In the genomic region with DNA sequence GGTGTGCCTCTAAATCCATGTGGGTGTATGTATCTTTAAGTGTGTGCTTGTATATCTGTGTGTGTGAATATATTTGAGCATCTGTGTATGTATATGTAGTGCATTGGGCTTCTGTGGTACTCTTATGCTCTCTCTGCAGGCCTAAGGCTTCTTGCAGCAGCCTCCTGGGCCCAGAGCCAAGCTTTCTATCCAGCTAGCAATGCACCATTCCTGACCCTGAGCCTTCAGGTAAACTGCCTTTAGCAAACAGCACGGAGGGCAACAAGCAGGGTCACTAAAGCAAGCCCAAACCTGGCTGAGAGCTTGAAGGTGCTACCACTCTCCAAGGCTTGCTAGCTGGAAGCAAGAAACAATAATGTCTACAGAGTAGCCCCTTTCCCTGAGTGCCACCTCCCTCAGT, we compare ENCODE assay signal across 26 mouse cellular contexts. TPM values are rescaled to one million over a fixed set of nuclear protein-coding genes. Genes with fewer than 3 reads are reported as not detected.
DNase-seq lines count a peak whose midpoint lies in the region; ATAC-seq and TF ChIP-seq lines count a peak whose summit lies in the region.
"Had no signal": no experiment of that assay in that cellular context is flagged by ENCODE, and none has a peak within 500 bp of the region (broad histone marks: within the 10 kb centered on the region; RNA-seq: fewer than 3 reads in every experiment).

No protein-coding gene starts in this region.

- no peak for TF ChIP-seq POLR2A in kidney, adult 2 months (IDR thresholded peaks at IDR 0.05; ENCODE audit: low read depth, low read length)

- no peaks in the 10 kb centered on the region for H3K9me3 ChIP-seq in hindbrain, embryonic 10.5 days
- no peaks in the 10 kb centered on the region for H3K9me3 ChIP-seq in hindbrain, embryonic 14.5 days (ENCODE audit: control insufficient read depth, low read length)
- H3K9me3 ChIP-seq in midbrain, embryonic 10.5 days (replicated peaks) = no peaks in the 10 kb centered on the region
- no peaks in the 10 kb centered on the region for H3K9me3 ChIP-seq in midbrain, embryonic 13.5 days
- no peaks in the 10 kb centered on the region for H3K9me3 ChIP-seq in embryonic facial prominence, embryonic 10.5 days
- no peaks in the 10 kb centered on the region for H3K9me3 ChIP-seq in embryonic facial prominence, embryonic 15.5 days (replicated peaks)
- H3K9me3 ChIP-seq: liver, embryonic 15.5 days had no signal

- WGBS in hindbrain, embryonic 10.5 days = 76% methylated on average over 1 of the region's 1 CpGs
- 68% methylated on average over 1 of the region's 1 CpGs for WGBS in hindbrain, embryonic 14.5 days
- WGBS in midbrain, embryonic 10.5 days = 86% methylated on average over 1 of the region's 1 CpGs
- 74% methylated on average over 1 of the region's 1 CpGs for WGBS in midbrain, embryonic 13.5 days
- WGBS in embryonic facial prominence, embryonic 10.5 days = 74% methylated on average over 1 of the region's 1 CpGs
- WGBS in embryonic facial prominence, embryonic 15.5 days = 43% methylated on average over 1 of the region's 1 CpGs
- WGBS in kidney, adult 2 months = 35% methylated on average over 1 of the region's 1 CpGs

- no peak overlapping the region for H3K4me3 ChIP-seq in hindbrain, embryonic 10.5 days
- no peak overlapping the region for H3K4me3 ChIP-seq in hindbrain, embryonic 14.5 days (replicated peaks; ENCODE audit: low read length)
- H3K4me3 ChIP-seq in midbrain, embryonic 10.5 days = no peak overlapping the region
- no peak overlapping the region for H3K4me3 ChIP-seq in midbrain, embryonic 13.5 days (replicated peaks)
- H3K4me3 ChIP-seq in embryonic facial prominence, embryonic 10.5 days = no peak overlapping the region
- no peak overlapping the region for H3K4me3 ChIP-seq in embryonic facial prominence, embryonic 15.5 days (replicated peaks)
- H3K4me3 ChIP-seq in kidney, adult 2 months (ENCODE audit: insufficient read depth, low read depth, low read length) = no peak overlapping the region
- H3K4me3 ChIP-seq: erythroblast, embryonic 14.5 days; heart, adult 2 months; layer of hippocampus, adult 2 months; liver, embryonic 15.5 days; myocyte had no signal

- ATAC-seq in hindbrain, embryonic 14.5 days (ENCODE audit: low FRiP score) = no peak
- no peak for ATAC-seq in midbrain, embryonic 13.5 days
- no peak for ATAC-seq in embryonic facial prominence, embryonic 15.5 days (ENCODE audit: insufficient number of reproducible peaks, low FRiP score, low TSS enrichment, low read depth)
- ATAC-seq: activated CD4-positive, CD25-positive, alpha-beta regulatory T cell, adult 4 months; CD4-positive, CD25-positive, alpha-beta regulatory T cell, adult 4 months; forebrain, embryonic 14.5 days; hindbrain, embryonic 16.5 days had no signal

- no peak for TF ChIP-seq CTCF in kidney, adult 2 months (conservative IDR thresholded peaks at IDR 0.05; ENCODE audit: insufficient read depth, insufficient read length, low read depth, low read length)

- DNase-seq in hindbrain, embryonic 10.5 days (ENCODE audit: low spot score) = no peak
- DNase-seq in hindbrain, embryonic 14.5 days (ENCODE audit: low spot score) = no peak
- DNase-seq in midbrain, embryonic 10.5 days (ENCODE audit: low spot score) = no peak
- DNase-seq in embryonic facial prominence, embryonic 10.5 days (ENCODE audit: low spot score) = no peak
- DNase-seq in ovary, postnatal 36 days (ENCODE audit: low spot score) = no peak
- DNase-seq in kidney, adult 2 months = no peak
- DNase-seq: adrenal gland, postnatal 10 days; cerebellum, postnatal 36 days; gastrocnemius, postnatal 25 days; heart, adult 2 months; heart, postnatal 14 days; kidney, adult 18-20 months; kidney, postnatal 14 days; layer of hippocampus, postnatal 36 days; midbrain, embryonic 14.5 days; thymus, postnatal 25 days had no signal

- H3K4me1 ChIP-seq in hindbrain, embryonic 10.5 days (replicated peaks) = peaks cover 31% of the 10 kb centered on the region
- peaks cover 10% of the 10 kb centered on the region for H3K4me1 ChIP-seq in hindbrain, embryonic 14.5 days (replicated peaks; ENCODE audit: control insufficient read depth, insufficient read depth, low read length)
- peaks cover 31% of the 10 kb centered on the region for H3K4me1 ChIP-seq in midbrain, embryonic 10.5 days
- H3K4me1 ChIP-seq in midbrain, embryonic 13.5 days (replicated peaks) = peaks cover 28% of the 10 kb centered on the region
- peaks cover 59% of the 10 kb centered on the region for H3K4me1 ChIP-seq in embryonic facial prominence, embryonic 10.5 days
- peaks cover 54% of the 10 kb centered on the region for H3K4me1 ChIP-seq in embryonic facial prominence, embryonic 15.5 days
- peaks cover 3% of the 10 kb centered on the region; the same call in 1 of the 2 replicates for H3K4me1 ChIP-seq in kidney, adult 2 months (ENCODE audit: control insufficient read depth, insufficient read depth, low read length)

- H3K9ac ChIP-seq in hindbrain, embryonic 14.5 days = no peak overlapping the region
- no peak overlapping the region for H3K9ac ChIP-seq in midbrain, embryonic 13.5 days (replicated peaks)
- no peak overlapping the region for H3K9ac ChIP-seq in embryonic facial prominence, embryonic 15.5 days
- H3K9ac ChIP-seq: liver, embryonic 15.5 days had no signal

- H3K36me3 ChIP-seq in hindbrain, embryonic 10.5 days = no peaks in the 10 kb centered on the region
- H3K36me3 ChIP-seq in hindbrain, embryonic 14.5 days (replicated peaks; ENCODE audit: control insufficient read depth, insufficient read depth) = no peaks in the 10 kb centered on the region
- H3K36me3 ChIP-seq in midbrain, embryonic 10.5 days = no peaks in the 10 kb centered on the region
- no peaks in the 10 kb centered on the region for H3K36me3 ChIP-seq in midbrain, embryonic 13.5 days
- no peaks in the 10 kb centered on the region for H3K36me3 ChIP-seq in embryonic facial prominence, embryonic 10.5 days (replicated peaks)
- no peaks in the 10 kb centered on the region for H3K36me3 ChIP-seq in embryonic facial prominence, embryonic 15.5 days
- H3K36me3 ChIP-seq in kidney, adult 2 months (ENCODE audit: control insufficient read depth, insufficient read depth, low read length) = no peaks in the 10 kb centered on the region
- H3K36me3 ChIP-seq: liver, embryonic 15.5 days had no signal

- H3K27ac ChIP-seq in hindbrain, embryonic 10.5 days = peak overlapping the region; percentile 50; the same call in 1 of the 2 replicates
- no peak overlapping the region for H3K27ac ChIP-seq in hindbrain, embryonic 14.5 days
- peak overlapping the region; percentile 52 for H3K27ac ChIP-seq in midbrain, embryonic 10.5 days (replicated peaks)
- H3K27ac ChIP-seq in midbrain, embryonic 13.5 days = no peak overlapping the region
- H3K27ac ChIP-seq in embryonic facial prominence, embryonic 10.5 days (replicated peaks) = peak overlapping the region; percentile 65; the same call in 1 of the 2 replicates
- H3K27ac ChIP-seq in embryonic facial prominence, embryonic 15.5 days (replicated peaks) = 0 out of 2 replicates have a peak overlapping the region, but pooled peaks have one; percentile 9
- no peak overlapping the region for H3K27ac ChIP-seq in kidney, adult 2 months (ENCODE audit: insufficient read depth, low read depth, low read length)
- H3K27ac ChIP-seq: heart, adult 2 months; layer of hippocampus, adult 2 months; liver, embryonic 15.5 days had no signal

- no peak overlapping the region for H3K4me2 ChIP-seq in hindbrain, embryonic 14.5 days (replicated peaks)
- H3K4me2 ChIP-seq in midbrain, embryonic 13.5 days (replicated peaks) = no peak overlapping the region
- no peak overlapping the region for H3K4me2 ChIP-seq in embryonic facial prominence, embryonic 15.5 days (replicated peaks)
- H3K4me2 ChIP-seq: liver, embryonic 15.5 days had no signal

- H3K27me3 ChIP-seq in hindbrain, embryonic 10.5 days (ENCODE audit: insufficient read depth, poor library complexity, severe bottlenecking) = no peaks in the 10 kb centered on the region
- H3K27me3 ChIP-seq in hindbrain, embryonic 14.5 days (ENCODE audit: control insufficient read depth, insufficient read depth, low read length) = no peaks in the 10 kb centered on the region
- no peaks in the 10 kb centered on the region for H3K27me3 ChIP-seq in midbrain, embryonic 10.5 days (ENCODE audit: low read depth, poor library complexity, severe bottlenecking)
- no peaks in the 10 kb centered on the region for H3K27me3 ChIP-seq in midbrain, embryonic 13.5 days
- H3K27me3 ChIP-seq in embryonic facial prominence, embryonic 10.5 days (replicated peaks; ENCODE audit: low read depth, poor library complexity, severe bottlenecking) = no peaks in the 10 kb centered on the region
- H3K27me3 ChIP-seq in embryonic facial prominence, embryonic 15.5 days = no peaks in the 10 kb centered on the region
- H3K27me3 ChIP-seq in kidney, adult 2 months (replicated peaks; ENCODE audit: control insufficient read depth, insufficient read depth, low read length) = no peaks in the 10 kb centered on the region
- H3K27me3 ChIP-seq: liver, embryonic 15.5 days had no signal

RNA-seq across cellular contexts. Expression of a gene that starts 31.8 kb away (rescaled TPM):
- polyA plus RNA-seq in hindbrain, embryonic 10.5 days (2016; fragmentation: Nextera tagmentation; extraction: Ambion mirVana) = 4.7 and 5.2 TPM in 2 replicates
- 5.2 and 5.3 TPM in 2 replicates for polyA plus RNA-seq in hindbrain, embryonic 14.5 days (2014; fragmentation: Nextera tagmentation; extraction: Ambion mirVana)
- polyA plus RNA-seq in midbrain, embryonic 10.5 days (2016; fragmentation: Nextera tagmentation; extraction: Ambion mirVana) = 4.3 and 4.4 TPM in 2 replicates
- 3.1 and 4.1 TPM in 2 replicates for polyA plus RNA-seq in midbrain, embryonic 13.5 days (2015; fragmentation: Nextera tagmentation; extraction: Ambion mirVana)
- polyA plus RNA-seq in embryonic facial prominence, embryonic 10.5 days (2016; fragmentation: Nextera tagmentation; extraction: Ambion mirVana) = 7.1 and 7.6 TPM in 2 replicates
- polyA plus RNA-seq in embryonic facial prominence, embryonic 15.5 days (2015; fragmentation: Nextera tagmentation; extraction: Ambion mirVana) = 16.1 and 18.9 TPM in 2 replicates
- 7.9 and 8.0 TPM in 2 replicates for polyA plus RNA-seq in kidney, adult 2 months (2012; rRNA removed)
- polyA plus RNA-seq: erythroblast, embryonic 14.5 days had no signal

Comparison
In these comparisons a context has a peak if more than half of its experiments do, and no peak if none do; other contexts are left out.
1. H3K27ac ChIP-seq: peak in hindbrain, embryonic 10.5 days (single experiment), midbrain, embryonic 10.5 days (single experiment), embryonic facial prominence, embryonic 10.5 days (single experiment) and embryonic facial prominence, embryonic 15.5 days (single experiment); none in hindbrain, embryonic 14.5 days (single experiment), midbrain, embryonic 13.5 days (single experiment) and kidney, adult 2 months (single experiment).